ENCODE assay signal across 10 mouse cellular contexts in the genomic region with DNA sequence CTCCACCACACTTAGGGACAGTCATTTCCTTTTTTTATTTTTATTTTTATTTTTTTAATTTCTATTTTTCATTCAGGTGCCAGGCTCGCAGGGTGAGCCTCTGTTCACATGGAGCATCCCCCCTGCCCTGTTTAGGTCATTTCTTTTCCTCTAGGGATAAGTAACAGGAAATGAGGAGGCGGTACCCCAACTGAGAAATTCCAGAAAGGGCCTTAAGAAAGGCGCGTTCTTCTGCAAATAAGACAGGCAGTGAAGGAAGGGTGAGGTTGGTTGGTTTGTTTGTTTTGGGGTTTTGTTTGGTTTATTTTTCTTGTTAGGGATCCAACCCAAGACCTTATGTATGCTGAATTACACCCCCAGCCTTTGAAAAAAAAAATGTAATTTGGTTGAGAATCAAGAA. TPM values are rescaled to one million over a fixed set of nuclear protein-coding genes. Genes with fewer than 3 reads are reported as not detected.
DNase-seq lines count a peak whose midpoint lies in the region; ATAC-seq and TF ChIP-seq lines count a peak whose summit lies in the region.
"Had no signal": no experiment of that assay in that cellular context is flagged by ENCODE, and none has a peak within 500 bp of the region (broad histone marks: within the 10 kb centered on the region; RNA-seq: fewer than 3 reads in every experiment).

No protein-coding gene starts in this region.

- TF ChIP-seq CTCF in hindbrain, postnatal 0 days (IDR thresholded peaks at IDR 0.05; ENCODE audit: low read depth) = no peak

- ATAC-seq in heart, embryonic 11.5 days (replicated peaks; ENCODE audit: insufficient number of reproducible peaks, low FRiP score, low TSS enrichment) = no peak
- no peak for ATAC-seq in midbrain, embryonic 13.5 days
- no peak for ATAC-seq in midbrain, embryonic 11.5 days (ENCODE audit: low FRiP score)
- ATAC-seq in hindbrain, postnatal 0 days = no peak
- no peak for ATAC-seq in stomach, embryonic 15.5 days (ENCODE audit: insufficient read depth, low FRiP score, low read depth)

- no peaks in the 10 kb centered on the region for H3K36me3 ChIP-seq in heart, embryonic 11.5 days (ENCODE audit: control insufficient read depth, insufficient read depth, low read length)
- H3K36me3 ChIP-seq in midbrain, embryonic 13.5 days = no peaks in the 10 kb centered on the region
- H3K36me3 ChIP-seq in midbrain, embryonic 11.5 days (ENCODE audit: control insufficient read depth, insufficient read depth, low read length) = no peaks in the 10 kb centered on the region
- H3K36me3 ChIP-seq in hindbrain, postnatal 0 days (ENCODE audit: insufficient read depth, low read length) = no peaks in the 10 kb centered on the region
- H3K36me3 ChIP-seq in stomach, embryonic 15.5 days = no peaks in the 10 kb centered on the region
- H3K36me3 ChIP-seq: liver, embryonic 13.5 days had no signal

- no peak overlapping the region for H3K4me3 ChIP-seq in heart, embryonic 11.5 days (ENCODE audit: low read depth, low read length)
- no peak overlapping the region for H3K4me3 ChIP-seq in midbrain, embryonic 13.5 days (replicated peaks)
- no peak overlapping the region for H3K4me3 ChIP-seq in midbrain, embryonic 11.5 days (ENCODE audit: low read depth, low read length)
- no peak overlapping the region for H3K4me3 ChIP-seq in hindbrain, postnatal 0 days (ENCODE audit: low read length)
- H3K4me3 ChIP-seq in stomach, embryonic 15.5 days (replicated peaks) = no peak overlapping the region
- H3K4me3 ChIP-seq: liver, embryonic 13.5 days had no signal

- no peak for DNase-seq in heart, adult 8-10 months (ENCODE audit: low spot score)
- DNase-seq in midbrain, embryonic 11.5 days (ENCODE audit: low spot score, missing footprints) = no peak
- DNase-seq in hindbrain, postnatal 0 days (ENCODE audit: low spot score) = no peak
- DNase-seq in ovary, postnatal 14 days (ENCODE audit: low spot score) = no peak
- no peak for DNase-seq in right cerebral cortex, adult 2 months (ENCODE audit: low spot score in 2 of 2)
- DNase-seq: liver, embryonic 13.5 days; right cerebral cortex, postnatal 4 days had no signal

- peak overlapping the region; percentile 52 for H3K4me2 ChIP-seq in heart, embryonic 11.5 days
- H3K4me2 ChIP-seq in midbrain, embryonic 13.5 days (replicated peaks) = peak overlapping the region; percentile 25
- H3K4me2 ChIP-seq in midbrain, embryonic 11.5 days = no peak overlapping the region
- H3K4me2 ChIP-seq in hindbrain, postnatal 0 days (ENCODE audit: low read depth, low read length) = peak overlapping the region; percentile 43
- peak overlapping the region; percentile 45 for H3K4me2 ChIP-seq in stomach, embryonic 15.5 days
- H3K4me2 ChIP-seq: liver, embryonic 13.5 days had no signal

- H3K4me1 ChIP-seq in heart, embryonic 11.5 days (ENCODE audit: control insufficient read depth, insufficient read depth, low read length) = peaks cover 50% of the 10 kb centered on the region
- H3K4me1 ChIP-seq in midbrain, embryonic 13.5 days (replicated peaks) = peaks cover 20% of the 10 kb centered on the region
- peaks cover 7% of the 10 kb centered on the region for H3K4me1 ChIP-seq in midbrain, embryonic 11.5 days (ENCODE audit: control insufficient read depth, insufficient read depth, low read length)
- H3K4me1 ChIP-seq in hindbrain, postnatal 0 days (ENCODE audit: insufficient read depth, low read length) = peaks cover 4% of the 10 kb centered on the region; the same call in 1 of the 2 replicates
- H3K4me1 ChIP-seq in stomach, embryonic 15.5 days = peaks cover 36% of the 10 kb centered on the region

- H3K9me3 ChIP-seq in heart, embryonic 11.5 days (replicated peaks; ENCODE audit: control insufficient read depth, low read length) = no peaks in the 10 kb centered on the region
- no peaks in the 10 kb centered on the region for H3K9me3 ChIP-seq in midbrain, embryonic 13.5 days
- no peaks in the 10 kb centered on the region for H3K9me3 ChIP-seq in midbrain, embryonic 11.5 days (ENCODE audit: control insufficient read depth, low read length)
- H3K9me3 ChIP-seq in hindbrain, postnatal 0 days (ENCODE audit: low read length) = no peaks in the 10 kb centered on the region
- no peaks in the 10 kb centered on the region for H3K9me3 ChIP-seq in stomach, embryonic 15.5 days
- H3K9me3 ChIP-seq: liver, embryonic 13.5 days had no signal

- no peaks in the 10 kb centered on the region for H3K27me3 ChIP-seq in heart, embryonic 11.5 days (ENCODE audit: control insufficient read depth, insufficient read depth, low read length)
- no peaks in the 10 kb centered on the region for H3K27me3 ChIP-seq in midbrain, embryonic 13.5 days
- H3K27me3 ChIP-seq in midbrain, embryonic 11.5 days (ENCODE audit: control insufficient read depth, insufficient read depth, low read length) = no peaks in the 10 kb centered on the region
- H3K27me3 ChIP-seq in hindbrain, postnatal 0 days (ENCODE audit: insufficient read depth, low read length) = no peaks in the 10 kb centered on the region
- no peaks in the 10 kb centered on the region for H3K27me3 ChIP-seq in stomach, embryonic 15.5 days (replicated peaks)

- no peak overlapping the region for H3K27ac ChIP-seq in heart, embryonic 11.5 days (ENCODE audit: low read depth, low read length)
- H3K27ac ChIP-seq in midbrain, embryonic 13.5 days = no peak overlapping the region
- H3K27ac ChIP-seq in midbrain, embryonic 11.5 days (ENCODE audit: low read depth, low read length) = no peak overlapping the region
- H3K27ac ChIP-seq in hindbrain, postnatal 0 days = no peak overlapping the region
- H3K27ac ChIP-seq in stomach, embryonic 15.5 days = peak overlapping the region; percentile 80
- H3K27ac ChIP-seq: liver, embryonic 13.5 days had no signal

- 36% methylated on average over 4 of the region's 4 CpGs for WGBS in heart, embryonic 11.5 days (ENCODE audit: insufficient replicate concordance)
- 61% methylated on average over 4 of the region's 4 CpGs for WGBS in midbrain, embryonic 13.5 days
- WGBS in midbrain, embryonic 11.5 days = 47% methylated on average over 4 of the region's 4 CpGs
- WGBS in hindbrain, postnatal 0 days = 69% methylated on average over 4 of the region's 4 CpGs
- WGBS in stomach, embryonic 15.5 days = 34% methylated on average over 4 of the region's 4 CpGs

- H3K9ac ChIP-seq in heart, embryonic 11.5 days (ENCODE audit: low read depth, low read length) = no peak overlapping the region
- no peak overlapping the region for H3K9ac ChIP-seq in midbrain, embryonic 13.5 days (replicated peaks)
- no peak overlapping the region for H3K9ac ChIP-seq in midbrain, embryonic 11.5 days (ENCODE audit: low read length)
- H3K9ac ChIP-seq in hindbrain, postnatal 0 days (replicated peaks; ENCODE audit: low read length) = no peak overlapping the region
- H3K9ac ChIP-seq in stomach, embryonic 15.5 days = no peak overlapping the region
- H3K9ac ChIP-seq: liver, embryonic 13.5 days had no signal

RNA-seq across cellular contexts. Expression of gene Sec14l1, which starts 23.6 kb away (rescaled TPM):
- 32.6 and 39.4 TPM in 2 replicates for polyA plus RNA-seq in heart, embryonic 11.5 days (2014; fragmentation: Nextera tagmentation; extraction: Ambion mirVana)
- total RNA-seq in heart, adult 8-10 months (2022) = 10 to 100 TPM; 61.1 to 74.3 (median 69.2) TPM
- 62.4 and 67.0 TPM in 2 replicates for polyA plus RNA-seq in midbrain, embryonic 13.5 days (2015; fragmentation: Nextera tagmentation; extraction: Ambion mirVana)
- polyA plus RNA-seq in midbrain, embryonic 11.5 days (2014; fragmentation: Nextera tagmentation; extraction: Ambion mirVana) = 32.4 and 36.7 TPM in 2 replicates
- 69.1 and 74.1 TPM in 2 replicates for total RNA-seq in hindbrain, postnatal 0 days (2014; rRNA removed)
- 47.0 and 47.3 TPM in 2 replicates for polyA plus RNA-seq in hindbrain, postnatal 0 days (2015; fragmentation: Nextera tagmentation; extraction: Ambion mirVana)
- polyA plus RNA-seq in stomach, embryonic 15.5 days (2015; fragmentation: Nextera tagmentation; extraction: Ambion mirVana) = 48.0 and 49.5 TPM in 2 replicates
